Mouse (Mus musculus) lung, embryonic 14.5 days (tissue): ENCODE data around the gene Stpg3. TPM values are rescaled to one million over a fixed set of nuclear protein-coding genes. Genes with fewer than 3 reads are reported as not detected.
A peak's percentile ranks its signal among the peaks of the same experiment; 100 is the strongest.

Source experiments
- ATAC-seq: fragments of 200-750 bp; cut with Nextera tagmentation; 2 replicates; pipeline ENCODE4 v1.8.0; 2017; ENCODE audit warnings: mild to moderate bottlenecking, moderate TSS enrichment, moderate library complexity; ENCODE audit not compliant: insufficient read depth
- DNase-seq: peaks from one replicate; pipeline ENCODE4 v3.0.0-alpha.2; 2015
- H3K27ac ChIP-seq: fragments of 300-500 bp; sonication (generic); 2 replicates; pipeline ENCODE4 v1.5.1; 2014; ENCODE audit warnings: low read depth, mild to moderate bottlenecking, moderate library complexity
- H3K27me3 ChIP-seq: fragments of 300-500 bp; sonication (generic); 2 replicates; pipeline ENCODE4 v1.6.1; 2014; ENCODE audit warnings: low read length, control low read depth; ENCODE audit not compliant: insufficient read depth
- H3K36me3 ChIP-seq: fragments of 300-500 bp; sonication (generic); 2 replicates; pipeline ENCODE4 v1.6.1; 2014; ENCODE audit warnings: control low read depth; ENCODE audit not compliant: insufficient read depth
- H3K4me1 ChIP-seq: fragments of 300-500 bp; sonication (generic); 2 replicates; pipeline ENCODE4 v1.6.1; 2014; ENCODE audit warnings: antibody characterized with exemption, control low read depth; ENCODE audit not compliant: insufficient read depth
- H3K4me2 ChIP-seq: fragments of 300-500 bp; sonication (generic); 2 replicates; pipeline ENCODE4 v1.6.1; 2014; ENCODE audit warnings: mild to moderate bottlenecking
- H3K4me3 ChIP-seq: fragments of 300-500 bp; sonication (generic); 2 replicates; pipeline ENCODE4 v1.5.1; 2014; ENCODE audit warnings: low read depth, low read length
- H3K9ac ChIP-seq: fragments of 300-500 bp; sonication (generic); 2 replicates; pipeline ENCODE4 v1.6.1; 2014
- H3K9me3 ChIP-seq: fragments of 300-500 bp; sonication (generic); 2 replicates; pipeline ENCODE4 v1.6.1; 2016; ENCODE audit warnings: low read depth, low read length, control low read depth
- CTCF ChIP-seq: IDR thresholded peaks from 2 replicates; pipeline ENCODE4 v1.5.1; 2016; ENCODE audit warnings: antibody characterized with exemption, low read depth
- WGBS: fragments of 180-500 bp; shearing (Covaris S2); extraction: QIAGEN DNeasy Blood & Tissue Kit; methylation state at CpG from one replicate; pipeline ENCODE4 v1.1.7; 2014; 5-methylcytosine and 5-hydroxymethylcytosine counted together
- polyA plus RNA-seq: library from polyadenylated mRNA; unstranded; fragments of >200 nt; fragmentation: Nextera tagmentation; extraction: Ambion mirVana; gene quantifications from 2 replicates; pipeline ENCODE4 v1.2.1, GENCODE M21; 2014

The Stpg3 gene
- polyA plus RNA-seq, 1 experiment from 2014 or later, result not detected

DNA sequence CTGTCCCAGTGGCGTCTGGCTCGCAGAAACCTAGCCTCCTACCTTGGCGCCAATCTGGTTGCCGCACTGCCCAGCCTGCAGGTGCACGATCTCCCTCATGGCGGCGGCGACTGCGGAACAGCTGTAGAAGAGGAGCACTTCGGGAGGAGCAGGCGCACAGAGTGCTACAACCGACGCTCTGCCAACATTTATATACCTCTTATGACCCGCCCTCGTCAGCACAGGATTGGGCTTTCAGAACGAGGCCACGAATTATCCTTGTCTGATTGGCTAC lies 10.0 kb upstream of the Stpg3 start, which contains the start of gene Tubb4b:
Gene Tubb4b (minus strand): TSS at position 211 of the 274 bp plus-strand sequence.
- Histone ChIP-seq H3K36me3 (peaks cover 17% of the 10 kb centered on the region), H3K4me2 (peak within 1 kb of the TSS; percentile 81), H3K9me3 (no peaks in the 10 kb centered on the region), H3K9ac (peak within 1 kb of the TSS; percentile 77), H3K4me3 (peak within 1 kb of the TSS; percentile 91), H3K27me3 (no peaks in the 10 kb centered on the region), H3K4me1 (0 out of 2 replicates have a peak, but pooled peaks cover 5% of the 10 kb centered on the region), H3K27ac (peak within 1 kb of the TSS; percentile 98)
- peak; percentile 52 for TF ChIP-seq CTCF
- 0% methylated on average over 17 of the region's 17 CpGs for WGBS
- ATAC-seq (no peak), DNase-seq (no peak)

GRCm38 (mm10) chr2:25223681-25224491 lies 9.4 kb upstream of the Stpg3 start:
- H3K27me3 ChIP-seq, result no peaks in the 10 kb centered on the region
- H3K4me1 ChIP-seq, result 0 out of 2 replicates have a peak, but pooled peaks cover 5% of the 10 kb centered on the region
- peak overlapping the region; percentile 91 for H3K4me3 ChIP-seq

DNA sequence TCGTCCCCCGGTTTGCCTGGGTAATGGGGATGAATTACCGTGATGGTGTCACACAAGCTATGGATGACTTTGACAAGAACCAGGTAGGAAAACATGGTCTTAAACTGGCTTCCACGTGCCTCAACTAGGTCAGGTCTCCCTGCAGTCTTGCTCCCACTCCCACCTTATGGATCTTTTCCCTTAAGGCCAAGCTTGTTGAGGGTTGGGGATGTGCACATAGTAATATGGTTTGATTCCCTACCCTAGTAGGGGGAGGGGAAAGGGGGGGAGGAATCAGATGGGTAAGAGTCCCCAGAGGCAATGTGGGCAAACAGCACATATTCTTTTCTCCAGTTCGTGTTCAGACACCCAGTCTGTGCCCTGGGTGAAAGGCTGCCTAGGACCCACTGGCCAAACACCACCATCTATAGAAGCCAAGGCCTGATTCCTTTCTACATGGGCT lies 6.9 kb upstream of the Stpg3 start:
- DNase-seq (no peak), ATAC-seq (no peak)
- Histone ChIP-seq H3K36me3 (peaks cover 17% of the 10 kb centered on the region), H3K4me3 (no peak overlapping the region), H3K27me3 (no peaks in the 10 kb centered on the region), H3K27ac (no peak overlapping the region), H3K4me1 (0 out of 2 replicates have a peak, but pooled peaks cover 5% of the 10 kb centered on the region), H3K9me3 (no peaks in the 10 kb centered on the region), H3K4me2 (no peak overlapping the region), H3K9ac (no peak overlapping the region)
- TF ChIP-seq CTCF, result no peak
- WGBS, result 73% methylated on average over 5 of the region's 5 CpGs

More at GRCm38 (mm10) chr2:25223681-25224491, 9.4 kb upstream of the Stpg3 start:
- WGBS, result under 1% methylated on average over 49 of the region's 53 CpGs
- Histone ChIP-seq H3K9me3 (no peaks in the 10 kb centered on the region), H3K4me2 (peak overlapping the region; percentile 81), H3K36me3 (peaks cover 17% of the 10 kb centered on the region), H3K27ac (peak overlapping the region; percentile 96), H3K9ac (peak overlapping the region; percentile 77)
- DNase-seq (peak; percentile 79), ATAC-seq (peak; percentile 36)
- no peak for TF ChIP-seq CTCF

GRCm38 (mm10) chr2:25218445-25218844 lies 4.0 kb upstream of the Stpg3 start, which contains the start of gene Fam166a:
Gene Fam166a (plus strand): TSS chr2:25218745.
- no peaks in the 10 kb centered on the region for H3K27me3 ChIP-seq

GRCm38 (mm10) chr2:25217666-25218065 lies 3.2 kb upstream of the Stpg3 start:
- Histone ChIP-seq H3K36me3 (peaks cover 14% of the 10 kb centered on the region), H3K4me3 (no peak overlapping the region), H3K4me1 (no peaks in the 10 kb centered on the region), H3K9ac (no peak overlapping the region), H3K27me3 (no peaks in the 10 kb centered on the region), H3K9me3 (no peaks in the 10 kb centered on the region), H3K4me2 (no peak overlapping the region), H3K27ac (no peak overlapping the region)
- ATAC-seq (no peak), DNase-seq (no peak)
- no peak for TF ChIP-seq CTCF
- WGBS, result 47% methylated on average over 2 of the region's 2 CpGs

More at GRCm38 (mm10) chr2:25218445-25218844, 4.0 kb upstream of the Stpg3 start, which contains the start of gene Fam166a:
- no peak for ATAC-seq
- no peak within 1 kb of the TSS for H3K9ac ChIP-seq
- no peaks in the 10 kb centered on the region for H3K4me1 ChIP-seq
- TF ChIP-seq CTCF, result no peak
- no peak for DNase-seq
- no peak within 1 kb of the TSS for H3K4me2 ChIP-seq
- no peak within 1 kb of the TSS for H3K27ac ChIP-seq
- H3K36me3 ChIP-seq, result peaks cover 15% of the 10 kb centered on the region
- no peak within 1 kb of the TSS for H3K4me3 ChIP-seq
- no peaks in the 10 kb centered on the region for H3K9me3 ChIP-seq

DNA sequence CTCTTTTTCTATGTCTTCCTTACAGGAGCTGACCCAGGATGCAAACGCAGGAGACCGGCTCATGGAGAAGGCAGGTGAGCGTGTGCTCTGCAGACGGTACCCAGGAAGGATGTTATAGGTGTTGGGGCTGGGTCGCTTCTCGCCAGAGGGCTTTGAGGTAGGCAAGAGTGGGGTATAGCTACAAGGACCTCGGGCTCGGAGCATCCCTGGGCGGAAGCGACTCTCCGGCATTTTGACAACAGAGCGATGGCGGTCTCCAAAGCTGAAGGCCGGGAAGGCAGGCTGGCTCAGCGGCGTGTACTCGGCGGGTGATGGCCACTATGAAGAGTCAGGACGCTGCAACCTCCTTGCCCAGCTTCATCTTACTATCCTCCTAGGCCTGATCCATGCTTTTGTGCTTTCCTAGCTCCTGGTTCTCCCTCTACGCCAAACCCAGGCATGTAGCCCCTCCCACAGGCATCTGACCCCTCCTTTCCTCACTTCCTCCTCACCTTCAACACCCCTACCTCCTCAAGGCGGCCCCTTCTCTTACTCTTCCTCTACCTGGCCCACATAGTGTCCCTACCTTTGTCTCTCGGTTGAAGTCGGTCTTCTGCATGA lies 1.1 kb downstream of the Stpg3 start:
- ATAC-seq (no peak), DNase-seq (no peak)
- peaks cover 7% of the 10 kb centered on the region for H3K36me3 ChIP-seq
- H3K9ac ChIP-seq, result no peak overlapping the region
- no peak overlapping the region for H3K4me2 ChIP-seq
- peaks cover 8% of the 10 kb centered on the region for H3K4me1 ChIP-seq
- no peaks in the 10 kb centered on the region for H3K9me3 ChIP-seq
- no peak overlapping the region for H3K27ac ChIP-seq
- H3K4me3 ChIP-seq, result no peak overlapping the region
- no peaks in the 10 kb centered on the region for H3K27me3 ChIP-seq
- TF ChIP-seq CTCF, result no peak
- 55% methylated on average over 23 of the region's 23 CpGs for WGBS

DNA sequence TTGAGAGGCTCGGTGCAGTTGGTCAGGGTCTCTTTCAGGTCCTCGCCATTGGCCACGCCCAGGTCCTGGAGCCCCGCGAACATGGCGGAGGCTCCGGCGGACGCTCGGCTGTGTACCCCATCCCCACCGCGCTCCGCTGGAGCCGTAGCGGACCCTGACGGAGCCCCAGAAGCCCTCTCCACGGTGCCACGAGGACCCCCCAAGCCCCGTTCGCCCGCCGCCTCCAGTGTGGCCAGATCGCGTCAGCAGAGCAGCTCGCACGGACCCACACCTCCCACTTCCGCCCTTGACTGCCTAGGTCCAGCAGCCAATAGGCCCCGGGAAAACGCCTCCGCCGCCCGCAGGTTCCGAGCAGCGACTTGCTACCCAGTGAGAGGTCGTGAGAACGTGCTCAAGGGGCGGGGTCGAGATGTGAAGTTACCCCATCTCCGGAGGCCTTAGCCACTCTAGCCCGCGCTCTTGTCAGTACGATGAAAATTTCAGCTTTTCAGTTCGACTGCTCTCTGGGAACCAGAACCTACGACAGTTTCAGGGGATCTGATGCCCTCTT lies 3.2 kb downstream of the Stpg3 start, which contains the start of gene Nelfb:
Gene Nelfb (minus strand): TSS at position 369 of the 550 bp plus-strand sequence.
- H3K9ac ChIP-seq, result peak within 1 kb of the TSS; percentile 81
- peaks cover 8% of the 10 kb centered on the region for H3K4me1 ChIP-seq
- ATAC-seq (peak; percentile 94), DNase-seq (peak; percentile 95)
- under 1% methylated on average over 44 of the region's 44 CpGs for WGBS
- peak within 1 kb of the TSS; percentile 75 for H3K27ac ChIP-seq
- H3K4me3 ChIP-seq, result peak within 1 kb of the TSS; percentile 89
- no peaks in the 10 kb centered on the region for H3K27me3 ChIP-seq
- peaks cover 18% of the 10 kb centered on the region for H3K36me3 ChIP-seq
- H3K4me2 ChIP-seq, result peak within 1 kb of the TSS; percentile 94
- H3K9me3 ChIP-seq, result no peaks in the 10 kb centered on the region
- TF ChIP-seq CTCF, result no peak
